Mouse (Mus musculus) embryo, embryonic 10 days (tissue): ENCODE data around the gene Prr12.
"Not testable (repeated sequence)": the region's sequence is repeated elsewhere in the genome, so short reads cannot be mapped to it uniquely, and the experiment has no call there.

Experiments used
- DNase-seq: peaks from one replicate; pipeline ENCODE4 v3.0.0-alpha.2; 2015; ENCODE audit warnings: low spot score

Prr12 gene

DNA sequence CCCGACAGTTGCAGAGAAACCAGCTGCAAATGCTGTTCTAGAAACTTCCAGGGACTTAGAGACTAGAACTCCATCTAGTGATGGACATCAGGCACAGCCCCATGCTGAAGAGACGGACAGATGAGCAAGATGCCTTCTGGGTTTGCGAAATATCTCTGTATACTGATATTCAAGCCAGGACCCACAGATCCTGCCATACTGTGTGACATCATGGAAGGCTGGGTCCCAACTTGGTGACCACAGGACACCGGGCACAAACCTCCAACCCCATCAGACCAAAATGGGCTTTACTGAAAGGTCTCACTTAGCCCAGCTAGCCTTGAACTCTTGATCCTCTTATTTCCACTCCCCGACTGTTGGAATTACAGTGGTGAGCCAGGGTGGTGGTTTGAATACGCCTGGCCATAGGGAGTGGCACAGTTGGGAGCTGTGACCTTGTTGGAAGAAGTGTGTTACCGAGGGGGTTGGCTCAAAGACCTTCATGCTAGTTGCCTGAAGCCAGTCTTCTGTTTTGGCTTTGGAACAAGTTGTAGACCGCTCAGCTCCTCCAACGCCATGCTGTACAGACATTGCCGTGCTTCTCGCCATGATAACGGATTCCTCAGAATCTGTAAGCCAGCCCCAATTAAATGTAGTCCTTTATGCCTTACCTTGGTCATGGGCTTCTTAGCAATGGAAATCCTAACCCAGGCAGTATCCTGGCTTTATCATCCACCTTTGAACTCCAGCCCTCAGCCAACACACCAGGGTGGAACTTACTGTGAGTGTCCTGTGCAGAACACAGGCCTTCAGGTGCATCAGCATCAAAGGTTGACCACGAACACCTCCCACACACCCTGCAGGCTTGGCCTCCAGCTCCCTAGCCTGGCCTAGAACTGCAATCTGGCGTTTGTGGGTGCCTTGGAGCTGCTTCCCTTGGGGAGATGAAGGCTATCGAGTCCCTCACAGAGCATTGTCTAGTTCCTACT is 28.1 kb downstream of the Prr12 start:
- DNase-seq = no peak

DNA sequence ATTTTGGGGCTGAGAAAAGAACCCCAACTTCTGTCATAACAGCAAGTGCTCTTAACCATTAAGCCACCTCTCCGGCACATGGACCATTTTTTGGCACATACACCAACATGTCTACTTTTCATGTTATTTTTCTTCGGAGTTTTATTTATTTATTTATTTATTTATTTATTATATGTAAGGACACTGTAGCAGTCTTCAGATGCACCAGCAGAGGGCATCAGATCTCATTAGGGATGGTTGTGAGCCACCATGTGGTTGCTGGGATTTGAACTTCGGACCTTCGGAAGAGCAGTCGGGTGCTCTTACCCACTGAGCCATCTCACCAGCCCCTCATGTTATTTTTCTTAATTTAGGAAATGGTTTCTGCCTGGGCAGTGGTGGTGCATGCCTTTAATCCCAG is 29.0 kb downstream of the Prr12 start:
- DNase-seq = not testable (repeated sequence)

- DNase-seq = no peak
These were observed 32.5 kb downstream of the Prr12 start for GRCm38 (mm10) chr7:45020225-45020624.

- peak; percentile 58 for DNase-seq
These were observed 33.6 kb downstream of the Prr12 start for GRCm38 (mm10) chr7:45019031-45019571.

DNA sequence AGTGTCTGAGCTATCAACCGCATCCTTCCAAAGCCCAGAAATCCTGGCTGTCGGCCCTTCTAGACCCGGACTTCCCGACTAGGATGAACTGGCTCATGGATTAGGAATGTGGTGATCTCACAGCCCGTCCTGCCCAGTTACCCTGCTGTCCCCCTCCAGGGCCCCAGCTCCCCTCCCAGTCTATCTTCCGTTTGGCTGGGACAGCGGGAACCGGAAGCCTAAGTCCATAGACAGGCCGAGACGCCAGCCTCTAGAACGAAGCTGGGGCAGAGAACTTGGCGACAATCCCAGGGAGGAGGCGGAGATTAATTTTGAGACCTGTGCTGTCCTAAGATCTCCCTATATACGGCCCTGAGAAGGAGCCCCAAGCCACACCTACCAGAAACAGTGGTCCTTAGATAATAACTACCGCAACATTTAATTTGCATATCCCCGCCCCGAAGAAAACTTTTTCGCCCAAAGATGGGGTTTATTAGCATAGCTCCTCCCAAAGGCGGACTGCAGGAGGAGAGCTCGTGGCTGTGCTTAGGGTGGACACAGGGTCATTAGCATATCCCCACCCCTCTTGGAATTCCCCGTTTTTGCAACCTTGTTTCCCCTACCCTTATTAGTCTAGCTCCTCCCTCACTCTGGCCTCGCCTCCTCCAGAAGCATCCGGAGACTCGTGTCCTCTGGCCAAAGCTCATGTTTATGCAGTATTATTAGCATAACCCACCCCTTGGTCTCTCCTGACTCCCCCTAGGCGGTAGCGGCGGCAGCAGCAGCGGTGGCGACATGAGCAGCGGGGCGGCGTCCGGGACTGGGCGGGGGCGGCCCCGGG is 35.2 kb downstream of the Prr12 start, which contains the start of gene Rras:
Rras (plus strand) TSS at position 720 of the 820 bp plus-strand sequence.
- peak; percentile 97 for DNase-seq

- DNase-seq = no peak
These were observed 35.9 kb downstream of the Prr12 start for GRCm38 (mm10) chr7:45016761-45017160.

DNA sequence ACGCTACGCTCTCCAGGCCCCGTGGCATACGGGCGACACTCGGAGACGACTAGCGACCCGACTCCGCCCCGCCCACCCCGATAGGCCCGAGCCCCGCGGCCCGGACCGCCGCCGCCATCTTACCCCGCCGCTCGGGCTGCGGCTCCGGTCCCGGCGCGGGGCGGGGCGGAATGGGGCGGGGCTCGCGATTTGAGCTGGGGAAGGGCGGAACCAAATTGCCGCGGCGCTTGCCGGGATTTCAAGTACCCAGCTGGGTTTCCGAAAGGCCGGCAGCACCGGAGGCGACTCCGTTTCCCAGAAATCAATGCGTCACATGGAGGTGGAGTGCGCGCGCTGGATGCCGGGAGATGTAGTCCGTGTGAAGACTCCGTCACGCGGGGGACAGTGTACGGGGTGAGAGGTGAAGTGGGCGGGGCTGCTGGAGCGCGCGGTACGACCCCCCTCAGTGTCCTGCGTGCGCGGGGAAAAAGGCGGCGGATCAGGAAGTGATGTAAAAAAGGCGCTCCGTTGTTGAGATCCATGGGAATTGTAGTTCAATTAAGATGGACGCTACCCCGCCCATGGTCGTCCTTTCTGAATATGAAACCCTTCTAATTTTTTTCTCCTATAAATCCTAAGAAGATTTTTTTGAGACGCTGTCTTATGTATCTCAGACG is 36.6 kb downstream of the Prr12 start, which contains the start of gene Scaf1:
Scaf1 (minus strand) TSS at position 407 of the 656 bp plus-strand sequence.
- DNase-seq = peak; percentile 100

- no peak for DNase-seq
These were observed 37.2 kb downstream of the Prr12 start for GRCm38 (mm10) chr7:45015344-45015956.

DNA sequence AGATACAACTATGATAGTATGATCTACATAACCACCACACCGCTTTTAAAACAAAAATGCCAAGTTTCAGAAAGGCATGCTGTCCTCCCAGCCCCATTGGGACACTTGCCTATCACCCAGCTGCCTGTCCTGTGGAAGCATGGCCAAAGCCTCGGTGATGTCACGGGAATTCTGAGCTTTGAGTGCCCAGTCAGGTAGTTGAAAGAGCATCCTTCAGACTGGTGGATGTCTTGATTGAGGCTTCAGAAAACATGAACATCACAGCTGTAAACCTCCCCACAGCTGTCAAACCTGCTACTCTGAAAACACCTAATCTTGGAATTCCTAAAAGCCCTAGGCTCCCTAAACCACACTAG is 38.6 kb downstream of the Prr12 start:
- no peak for DNase-seq

- DNase-seq = no peak
These were observed 39.1 kb downstream of the Prr12 start for GRCm38 (mm10) chr7:45013366-45014095.

- DNase-seq = no peak
These were observed 39.9 kb downstream of the Prr12 start for GRCm38 (mm10) chr7:45012824-45013223.

GRCm38 (mm10) chr7:45012011-45012410 is 40.7 kb downstream of the Prr12 start:
- no peak for DNase-seq

GRCm38 (mm10) chr7:45008411-45008810 is 44.3 kb downstream of the Prr12 start:
- DNase-seq = no peak

- DNase-seq = no peak
These were observed 44.8 kb downstream of the Prr12 start for GRCm38 (mm10) chr7:45007846-45008245.

GRCm38 (mm10) chr7:45007141-45007540 is 45.5 kb downstream of the Prr12 start:
- no peak for DNase-seq

GRCm38 (mm10) chr7:45006503-45006902 is 46.2 kb downstream of the Prr12 start:
- DNase-seq = no peak

GRCm38 (mm10) chr7:45005321-45005992 is 47.2 kb downstream of the Prr12 start:
- DNase-seq = no peak

GRCm38 (mm10) chr7:45004546-45004945 is 48.1 kb downstream of the Prr12 start:
- DNase-seq = no peak

GRCm38 (mm10) chr7:45002440-45002839 is 50.2 kb downstream of the Prr12 start:
- no peak for DNase-seq

DNA sequence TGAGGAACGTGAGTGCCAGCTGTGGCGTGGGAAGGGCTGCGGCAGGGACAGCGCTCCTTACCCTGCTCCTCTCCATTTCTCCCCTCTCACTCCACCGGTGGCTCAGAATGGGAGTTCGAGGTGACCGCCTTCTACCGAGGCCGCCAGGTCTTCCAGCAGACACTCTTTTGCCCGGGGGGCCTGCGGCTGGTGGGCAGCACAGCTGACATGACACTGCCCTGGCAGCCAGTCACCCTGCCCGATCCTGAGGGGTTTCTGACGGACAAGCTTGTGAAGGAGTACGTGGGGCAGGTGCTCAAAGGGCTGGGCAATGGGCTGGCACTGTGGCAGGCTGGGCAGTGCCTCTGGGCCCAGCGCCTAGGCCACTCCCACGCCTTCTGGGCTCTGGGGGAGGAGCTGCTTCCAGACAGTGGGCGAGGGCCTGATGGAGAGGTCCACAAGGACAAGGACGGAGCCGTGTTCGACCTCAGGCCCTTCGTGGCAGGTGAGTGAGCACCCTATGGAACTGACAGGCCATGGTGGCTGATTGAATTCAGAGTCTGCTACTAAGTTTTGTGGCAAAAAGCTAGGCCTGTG is 52.1 kb downstream of the Prr12 start:
- no peak for DNase-seq
